Mouse (Mus musculus) embryo, embryonic 11 days (tissue): ENCODE measurements around the gene Klhl2.
A peak's percentile ranks its signal among the peaks of the same experiment; 100 is the strongest.

Experiments
- DNase-seq: peaks from one replicate; pipeline ENCODE4 v3.0.0-alpha.2; 2015

Klhl2 gene

DNA sequence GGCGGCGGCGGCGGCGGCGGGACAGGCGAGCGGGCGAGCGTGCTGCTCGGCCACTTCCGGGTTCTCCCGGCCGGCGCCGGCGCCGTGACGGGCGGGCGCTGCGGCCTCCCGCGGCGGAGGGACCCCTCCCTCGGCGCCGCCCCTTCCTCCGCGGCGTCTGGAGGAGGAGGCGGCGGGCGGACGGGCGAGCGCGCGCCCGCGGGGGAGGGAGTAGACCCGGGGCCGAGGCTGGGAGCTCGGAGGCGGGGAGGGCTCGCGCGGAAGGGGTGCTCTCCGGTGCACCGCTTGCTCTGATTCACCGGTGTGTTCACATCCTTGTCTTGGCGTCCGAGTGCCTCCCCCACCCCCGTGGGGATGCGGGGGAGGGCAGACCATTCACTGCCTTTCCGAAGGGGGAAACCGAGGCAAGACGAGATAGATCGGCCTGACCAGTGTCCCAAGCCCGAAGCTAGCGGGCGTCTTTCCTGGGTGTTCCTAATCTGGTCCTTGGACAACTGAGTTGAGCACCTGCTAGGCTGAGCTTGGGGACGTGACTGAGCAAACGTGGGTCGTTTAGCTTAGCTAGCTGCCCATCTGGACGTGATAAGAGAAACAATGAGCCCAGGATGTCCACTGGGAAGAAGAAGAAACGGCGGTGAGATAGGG, at the start of gene Klhl2:
Gene Klhl2 (minus strand): TSS at position 121 of the 645 bp plus-strand sequence.
- peak; percentile 91 for DNase-seq

DNA sequence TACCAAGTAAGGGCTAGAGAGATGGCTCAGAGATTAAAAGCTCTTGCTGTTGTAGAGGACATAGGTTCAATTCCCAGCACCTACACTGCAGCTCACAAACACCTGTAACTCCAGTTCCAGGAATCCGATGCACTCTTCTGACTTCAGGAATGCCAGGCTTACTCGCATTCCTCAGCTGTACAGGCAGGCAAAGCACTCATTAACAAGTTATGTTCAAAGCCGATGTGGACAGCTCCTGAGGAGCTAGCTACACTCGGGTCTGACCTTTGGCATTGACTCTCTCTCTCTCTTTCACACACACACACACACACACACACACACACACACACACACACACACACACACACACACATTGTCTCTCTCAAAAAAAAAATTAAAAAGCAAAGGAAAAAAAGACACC, 48.9 kb upstream of the Klhl2 start:
- peak; percentile 39 for DNase-seq

DNA sequence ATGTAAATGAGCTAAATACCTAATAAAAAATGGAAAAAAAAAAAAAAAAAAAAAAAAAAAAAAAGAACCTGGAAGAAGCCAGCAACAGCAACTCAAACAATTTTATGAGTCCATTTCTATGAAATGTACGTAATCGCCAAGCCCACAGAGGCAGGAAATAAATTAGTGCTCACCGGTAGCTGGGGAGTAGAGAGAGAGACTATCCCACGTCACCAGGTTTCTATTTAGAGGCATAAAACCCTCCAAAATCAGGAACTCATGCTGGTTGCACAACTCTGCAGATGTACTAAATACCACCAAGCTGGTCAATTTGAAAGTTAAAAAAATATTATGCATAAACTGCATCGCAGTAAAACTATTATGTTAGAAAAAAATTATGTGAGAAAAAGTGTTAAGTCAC, 46.9 kb upstream of the Klhl2 start:
- DNase-seq, result no peak

DNA sequence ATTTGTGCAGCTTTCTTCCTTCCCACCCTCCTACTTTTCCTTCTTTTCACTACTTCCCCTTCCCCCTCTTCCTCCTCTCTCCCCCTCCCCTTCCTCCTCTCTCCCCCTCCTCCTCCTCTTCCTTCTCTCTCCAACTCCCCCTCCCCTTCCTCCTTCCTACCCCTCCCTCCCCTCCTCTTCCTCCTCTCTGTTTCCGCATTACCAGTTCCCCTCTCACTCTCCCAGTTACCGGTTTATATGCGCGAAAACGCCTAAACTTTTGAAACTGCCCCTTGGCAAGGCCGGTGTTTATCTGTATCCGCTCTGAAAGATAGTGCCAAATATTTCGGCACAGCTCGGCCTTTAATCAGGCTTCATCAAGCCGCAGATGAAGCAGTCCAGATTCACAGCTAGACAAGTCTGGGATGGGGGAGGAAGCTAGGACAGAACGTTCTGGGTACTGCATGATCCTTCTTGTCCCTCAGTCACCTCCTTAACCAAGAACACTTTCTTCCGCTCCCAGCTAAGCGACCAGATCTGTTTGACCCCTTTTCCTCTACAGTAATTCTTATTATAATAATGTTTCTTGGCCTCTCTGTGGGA, 30.9 kb upstream of the Klhl2 start:
- no peak for DNase-seq

DNA sequence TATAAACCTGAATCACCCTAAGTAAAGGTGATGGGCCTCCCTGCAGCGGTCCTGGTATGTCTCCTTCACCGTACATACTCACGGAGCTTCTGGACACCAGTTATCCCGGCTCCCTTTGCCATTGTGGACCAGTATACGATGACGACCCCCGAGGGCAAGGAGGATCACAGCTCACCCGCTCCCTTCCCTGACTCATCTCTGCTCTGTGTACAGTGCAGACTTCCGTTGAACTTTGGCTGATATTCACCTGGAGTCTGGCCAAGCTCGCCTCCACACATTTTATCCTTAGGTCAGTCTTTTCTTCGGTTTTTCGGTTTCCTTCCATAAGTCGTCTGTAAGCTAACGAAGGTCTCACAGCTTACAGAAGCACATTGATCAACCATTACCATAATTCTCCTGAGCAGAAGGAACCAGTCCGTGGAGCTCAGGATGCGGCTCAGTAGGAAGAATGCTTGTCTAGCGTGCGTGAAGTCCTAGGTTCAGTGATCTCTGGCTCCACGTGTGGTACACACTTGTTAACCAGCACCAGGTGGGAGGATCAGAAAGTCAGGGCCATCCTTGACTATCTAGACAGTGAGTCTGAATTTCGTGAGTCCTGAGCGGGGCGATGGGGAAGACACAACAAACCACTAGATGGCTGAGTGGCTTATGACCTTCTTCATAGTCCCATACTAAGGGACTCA, 28.0 kb upstream of the Klhl2 start:
- no peak for DNase-seq

DNA sequence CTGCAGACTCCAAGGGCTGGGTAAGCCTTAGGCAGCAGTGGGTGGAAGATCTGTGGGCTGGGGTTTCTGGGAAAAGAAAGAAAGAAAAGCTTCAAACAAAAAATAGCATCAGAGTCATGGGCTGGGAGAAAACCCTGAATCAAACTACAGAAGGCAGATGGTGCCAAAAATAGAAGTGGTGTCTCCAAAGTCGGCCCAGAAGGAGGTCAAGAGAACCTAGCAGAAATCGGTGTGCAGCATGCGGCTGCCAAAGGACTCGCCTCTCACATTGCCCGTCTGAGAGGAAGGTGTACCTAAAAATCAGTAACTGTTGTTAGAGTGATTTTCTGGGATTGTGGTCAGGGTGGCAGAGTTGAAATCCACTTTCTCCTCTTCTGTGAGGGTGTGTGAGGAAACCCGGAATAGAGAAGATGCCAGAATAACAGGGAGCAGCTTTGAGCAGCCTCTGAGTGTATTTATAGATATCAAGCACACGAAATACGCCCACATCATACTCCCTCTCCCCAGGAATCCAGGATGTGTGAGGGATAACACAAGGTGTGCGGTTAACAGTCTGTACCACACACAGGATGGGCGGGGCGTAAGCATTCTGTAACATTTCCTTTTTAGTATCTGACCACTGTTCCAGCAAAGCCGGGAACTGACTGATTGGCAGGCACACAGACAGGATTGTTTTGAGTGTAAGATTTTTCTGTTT, 21.8 kb upstream of the Klhl2 start:
- no peak for DNase-seq

DNA sequence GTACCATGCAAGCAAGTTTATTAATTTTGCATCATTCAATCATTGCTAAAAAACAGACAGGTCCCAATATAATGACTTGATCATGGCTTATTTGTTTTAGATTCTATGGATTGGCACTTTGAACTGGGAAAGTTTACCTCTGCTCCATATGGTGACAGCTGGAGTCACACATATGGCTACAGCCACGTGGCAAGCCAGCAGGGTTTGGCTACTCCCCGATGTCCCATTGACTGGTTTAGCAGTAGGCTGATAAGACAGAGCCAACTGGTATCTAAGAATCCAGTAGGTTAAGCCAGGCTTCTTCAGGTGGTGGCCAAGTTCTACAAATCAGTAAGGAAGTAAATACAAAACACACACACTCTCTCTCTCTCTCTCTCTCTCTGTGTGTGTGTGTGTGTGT, 20.4 kb upstream of the Klhl2 start:
- DNase-seq, result no peak

DNA sequence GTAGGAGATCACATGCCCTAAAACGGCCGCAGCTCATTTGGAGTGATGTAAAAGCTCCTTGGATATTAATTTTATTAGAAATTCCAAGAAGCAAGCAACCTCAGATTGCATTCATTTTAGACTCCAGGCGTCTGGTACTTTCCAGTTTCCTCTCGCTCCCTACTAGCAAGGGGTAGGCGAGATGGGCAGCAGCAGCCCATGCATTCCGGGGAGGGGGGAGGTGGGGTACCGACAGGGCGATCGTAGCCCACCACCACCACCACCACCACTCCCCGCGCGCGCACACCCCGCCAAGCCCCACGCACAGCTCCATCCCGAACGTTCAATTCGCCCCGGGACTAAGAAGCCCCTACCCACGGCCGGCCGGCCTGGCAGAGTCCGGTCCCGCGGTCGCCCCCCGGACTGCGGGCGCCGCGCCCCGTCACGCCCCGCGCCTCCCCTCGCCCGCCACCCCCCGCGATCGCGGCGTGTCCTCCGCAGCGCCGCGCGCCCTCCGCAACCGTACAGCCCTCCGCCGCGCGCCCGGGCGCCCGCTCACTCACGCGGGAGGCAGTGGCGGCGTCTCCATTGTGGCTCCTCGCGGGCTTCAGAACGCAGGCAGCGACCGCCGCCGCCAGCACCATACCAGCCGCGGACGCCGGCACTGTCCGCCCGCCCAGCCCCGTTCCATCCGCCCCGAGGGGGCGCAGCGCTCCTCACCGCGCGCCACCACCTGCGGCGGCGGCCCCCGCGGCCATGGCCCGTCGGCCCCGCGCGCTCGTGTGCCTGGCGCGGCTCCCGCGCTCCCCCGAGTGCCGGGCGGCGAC, 523 bp downstream of the Klhl2 start:
- peak; percentile 53 for DNase-seq

DNA sequence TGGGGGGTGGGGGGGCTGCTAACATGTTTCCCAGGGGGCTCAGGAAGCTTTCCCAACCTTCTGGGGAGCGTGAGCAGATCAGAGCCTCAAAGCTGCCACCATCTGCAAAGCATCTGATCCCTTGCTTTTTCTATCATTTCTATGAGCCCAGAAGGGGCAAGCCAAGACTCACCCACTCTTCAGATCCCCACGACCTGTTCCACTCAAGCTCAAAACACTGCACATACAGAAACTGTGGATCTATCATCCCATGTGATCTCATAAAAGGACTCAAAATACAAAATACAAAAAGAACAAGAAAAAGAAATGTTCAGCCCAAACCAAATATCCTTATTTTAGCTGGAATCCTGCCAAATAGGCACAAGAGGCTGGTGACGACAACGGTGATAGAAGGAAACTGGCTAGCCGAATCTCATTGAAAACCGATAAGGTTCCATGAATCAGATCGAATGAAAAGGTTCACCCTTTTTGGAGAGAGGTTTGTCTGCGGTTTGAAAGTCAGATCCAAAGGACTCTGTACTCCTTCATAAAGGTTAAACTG, 1.5 kb downstream of the Klhl2 start:
- DNase-seq, result no peak

DNA sequence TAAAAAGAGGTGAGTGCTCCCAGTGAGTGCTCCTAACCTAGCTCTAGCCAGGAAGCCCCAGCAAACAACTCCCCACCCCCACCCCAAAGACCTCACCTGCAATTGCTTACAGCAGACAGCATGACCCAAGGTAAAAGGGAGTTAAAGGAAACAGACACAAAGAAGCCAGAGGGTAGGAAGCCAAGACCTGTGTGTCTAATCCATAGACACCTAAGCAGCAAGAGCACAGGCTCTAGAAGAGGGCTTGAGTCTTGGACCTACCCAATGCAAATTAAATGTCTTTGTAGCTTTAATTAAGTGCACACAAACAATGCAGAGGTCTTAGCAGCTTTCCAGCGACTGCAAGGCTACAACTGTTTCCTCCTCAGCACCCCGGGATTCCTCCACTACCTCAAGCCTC, 2.2 kb downstream of the Klhl2 start:
- DNase-seq, result no peak

DNA sequence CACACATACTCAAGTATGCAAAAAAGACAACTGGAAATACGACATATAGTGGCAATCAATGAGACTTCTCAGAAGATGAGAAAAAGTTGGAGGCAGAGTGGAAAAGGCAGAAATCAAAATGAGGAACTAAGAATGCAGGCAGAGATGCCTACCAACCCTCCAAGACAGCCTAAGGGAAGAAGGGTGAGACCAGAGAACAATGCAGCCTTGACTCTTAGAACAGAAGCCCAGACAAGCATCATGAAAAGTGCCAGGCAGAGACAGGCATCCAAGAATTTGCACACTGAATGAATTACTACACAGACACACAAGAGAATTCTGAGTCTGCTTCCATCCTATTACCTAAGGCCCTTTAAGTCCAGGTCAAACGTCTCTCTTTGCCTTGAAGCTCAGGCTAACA, 2.6 kb downstream of the Klhl2 start:
- DNase-seq, result no peak

DNA sequence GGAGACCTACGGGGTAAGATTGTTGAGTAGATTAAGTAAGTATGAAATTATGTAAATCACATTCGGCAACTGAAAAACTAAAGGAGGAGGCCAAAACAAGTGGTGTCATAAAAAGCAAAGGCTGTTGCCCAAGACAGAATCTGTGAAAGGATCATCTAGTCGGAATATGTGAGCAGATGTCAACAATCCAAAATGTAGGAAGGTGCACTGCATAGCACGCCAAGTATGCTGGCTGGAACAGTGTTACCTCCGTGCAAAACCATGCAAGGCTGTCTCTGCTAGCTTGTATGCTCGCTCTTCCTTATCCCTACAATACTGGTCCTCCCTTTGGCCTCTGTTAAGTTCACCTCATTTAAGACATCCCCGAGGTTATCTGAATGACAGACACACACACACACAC, 4.5 kb downstream of the Klhl2 start:
- DNase-seq, result no peak

DNA sequence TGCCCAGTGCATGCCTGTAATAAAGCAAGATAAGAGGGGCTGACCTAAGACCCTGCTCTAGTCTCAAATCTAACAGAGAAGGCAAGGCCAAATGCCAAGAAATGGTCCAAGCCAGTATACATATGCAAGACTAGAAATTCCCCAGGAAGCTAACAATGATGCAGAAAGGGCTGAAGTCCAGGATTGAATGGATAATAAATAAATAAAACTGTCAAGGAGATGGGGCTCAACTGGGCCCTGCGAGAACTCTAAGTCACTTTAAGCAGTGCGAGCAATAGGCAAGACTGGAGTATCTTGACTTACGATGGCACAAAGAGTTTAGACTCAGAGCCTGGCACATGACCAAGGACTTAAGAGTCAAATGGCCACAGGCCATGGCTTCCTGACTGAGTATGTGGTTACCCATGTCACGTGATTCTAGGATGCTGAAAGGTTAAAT, 5.8 kb downstream of the Klhl2 start:
- no peak for DNase-seq

DNA sequence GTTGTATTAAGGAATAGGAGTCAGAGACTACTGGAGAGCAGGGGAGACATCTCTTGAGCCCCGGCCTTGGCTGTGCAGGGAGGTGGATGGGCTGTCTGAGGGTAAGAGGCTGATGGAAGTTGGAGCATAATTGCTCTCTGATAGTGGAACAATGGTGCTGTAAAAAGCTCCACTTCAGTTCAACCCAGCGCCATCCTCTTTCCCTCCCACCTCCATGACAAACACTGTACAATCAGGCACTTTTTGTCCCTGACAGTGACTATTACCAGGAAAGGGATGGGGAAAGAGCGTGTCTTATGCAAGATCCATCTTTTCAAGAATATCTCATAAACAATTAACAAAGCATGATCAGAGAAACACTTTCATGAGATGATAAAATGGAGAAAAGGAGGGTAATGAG, 6.6 kb downstream of the Klhl2 start:
- no peak for DNase-seq

DNA sequence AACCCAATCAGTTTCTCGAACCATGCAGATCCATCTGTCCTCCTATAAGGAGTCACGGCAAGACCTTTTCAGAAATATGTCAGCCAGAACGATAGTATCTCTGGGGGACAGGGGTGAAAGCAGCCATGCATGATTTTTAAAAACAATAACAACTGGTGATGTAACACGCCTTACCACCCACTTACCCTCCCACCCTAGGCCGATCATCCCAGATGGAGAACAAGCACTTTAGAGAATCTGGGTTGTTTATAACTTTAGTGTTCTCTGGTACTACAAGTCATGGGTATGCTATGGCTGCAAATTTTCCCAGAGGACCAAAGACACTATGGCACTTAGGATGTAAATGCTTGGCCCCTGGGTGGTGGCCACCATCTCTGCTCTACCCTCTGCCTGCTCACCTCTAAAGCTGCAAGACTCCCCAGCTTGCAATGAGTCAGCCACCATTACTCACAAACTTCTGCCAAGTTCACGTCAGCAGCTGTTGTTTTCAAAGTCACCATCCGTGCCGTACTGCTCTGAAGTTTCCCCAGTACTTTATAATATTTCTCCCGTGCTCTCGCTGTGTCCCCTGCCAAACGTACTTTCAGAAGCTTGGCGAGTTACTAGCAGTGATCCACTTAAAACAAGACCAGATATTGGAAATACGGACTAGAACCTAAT, 7.9 kb downstream of the Klhl2 start:
- DNase-seq, result no peak

DNA sequence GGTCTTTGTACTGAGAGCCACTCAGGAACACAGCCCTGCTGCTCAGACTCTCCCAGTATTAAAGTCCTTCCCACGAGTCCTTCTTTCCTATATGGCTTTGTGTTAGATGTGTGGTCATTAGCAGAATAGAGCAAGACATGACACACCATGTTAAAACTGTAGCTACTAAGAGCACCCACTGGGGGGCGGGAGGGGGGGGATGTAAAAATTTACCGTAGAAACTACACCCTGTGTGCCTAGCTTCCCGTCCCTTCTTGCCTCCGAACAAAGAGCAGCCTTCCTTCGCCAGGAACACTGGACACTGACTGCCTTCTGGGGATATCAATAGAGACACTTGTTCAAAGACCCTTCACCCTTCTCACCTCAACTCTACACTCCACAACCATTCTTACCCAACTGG, 10.2 kb downstream of the Klhl2 start:
- no peak for DNase-seq

DNA sequence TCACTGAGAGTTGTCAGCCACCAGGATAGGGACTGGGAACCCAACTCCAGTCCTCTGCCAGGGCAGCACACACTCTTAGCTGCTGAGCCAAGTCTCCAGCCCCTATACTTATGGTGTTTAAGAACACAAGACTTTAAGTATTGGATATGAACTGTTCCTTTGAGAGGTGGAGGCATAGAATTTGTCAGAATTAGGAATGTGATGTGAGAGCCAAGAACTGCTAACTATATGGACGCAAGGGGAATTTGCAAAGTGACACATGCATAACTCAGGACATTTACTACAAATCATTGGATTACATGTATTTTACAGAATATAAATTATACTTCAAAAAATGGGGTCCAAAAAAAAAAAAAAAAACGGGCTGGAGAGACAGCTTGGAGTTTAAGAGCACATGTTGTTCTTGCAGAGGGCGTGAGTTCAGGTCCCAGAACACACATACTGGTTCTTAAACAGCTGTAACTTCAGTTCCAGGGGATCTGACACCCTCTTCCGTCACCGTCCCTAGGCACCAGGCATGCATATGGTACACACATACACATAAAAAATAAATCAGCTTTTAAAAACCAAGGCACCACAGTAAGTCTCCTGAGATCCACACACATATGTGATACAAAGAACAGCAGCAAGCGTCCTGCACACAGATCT, 14.2 kb downstream of the Klhl2 start:
- DNase-seq, result no peak

DNA sequence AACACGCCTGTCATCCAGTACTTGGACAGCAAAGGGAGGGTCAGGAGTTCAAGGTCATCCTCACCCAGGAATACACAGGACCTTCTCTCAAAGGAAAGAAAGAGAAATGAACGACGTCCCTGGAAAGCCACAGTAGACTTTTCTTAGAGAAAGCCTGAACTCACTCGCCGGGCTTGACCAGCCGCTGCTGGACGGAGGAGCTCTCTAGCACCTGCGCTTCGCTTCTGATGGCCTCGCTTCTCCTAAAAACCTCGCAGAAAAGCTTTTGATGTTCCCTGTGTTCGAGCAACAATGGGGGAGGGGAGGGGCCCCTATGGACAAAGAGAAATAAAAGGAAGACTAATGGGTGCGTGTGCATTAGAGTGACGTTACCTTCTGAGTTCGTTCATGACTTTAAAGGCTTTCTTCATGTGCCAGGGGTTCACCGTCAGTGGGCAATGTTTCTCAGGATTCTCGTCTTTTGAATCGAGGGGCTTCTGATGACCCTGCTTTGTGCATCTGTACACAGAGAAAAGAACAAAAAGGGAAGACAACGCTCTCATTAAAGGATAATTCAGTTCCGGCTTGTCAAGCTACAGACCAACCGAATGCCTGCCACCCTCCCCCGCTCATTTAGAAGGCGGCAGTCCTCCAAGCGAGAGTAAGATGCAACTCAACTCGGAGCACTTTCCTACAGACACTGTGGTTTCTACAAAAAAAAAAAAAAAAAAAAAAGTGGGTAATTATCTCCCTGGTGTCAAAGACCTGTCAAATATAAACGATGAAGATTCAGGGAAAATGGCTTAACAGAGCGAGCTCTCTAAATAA, 15.5 kb downstream of the Klhl2 start:
- peak; percentile 34 for DNase-seq

DNA sequence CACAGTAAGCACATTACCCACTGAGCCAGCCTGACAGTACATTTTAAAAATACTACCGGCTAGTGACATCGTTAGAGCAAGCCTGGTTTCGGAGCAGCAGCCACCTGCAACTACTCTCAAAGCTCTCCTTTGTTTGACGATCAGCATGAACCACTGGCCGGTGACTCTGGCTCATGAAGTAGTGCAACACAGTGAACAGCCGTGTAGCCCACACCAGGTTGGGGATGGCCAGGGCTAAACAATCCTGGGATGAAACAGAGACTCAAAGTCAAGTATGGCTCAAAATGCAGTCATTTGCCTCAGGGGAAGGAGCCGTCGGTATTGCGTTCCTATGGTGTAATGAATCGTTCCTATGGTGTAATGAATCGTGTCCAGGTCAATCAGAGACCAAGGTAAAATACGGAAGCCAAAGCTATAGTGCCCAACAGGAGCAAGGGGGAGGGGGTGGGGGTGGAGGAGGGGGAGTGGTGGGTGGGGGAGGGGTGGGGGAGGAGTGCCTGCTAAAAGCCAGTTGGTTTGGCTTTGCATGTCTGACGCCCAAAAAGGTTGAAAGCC, 17.2 kb downstream of the Klhl2 start:
- DNase-seq, result no peak

DNA sequence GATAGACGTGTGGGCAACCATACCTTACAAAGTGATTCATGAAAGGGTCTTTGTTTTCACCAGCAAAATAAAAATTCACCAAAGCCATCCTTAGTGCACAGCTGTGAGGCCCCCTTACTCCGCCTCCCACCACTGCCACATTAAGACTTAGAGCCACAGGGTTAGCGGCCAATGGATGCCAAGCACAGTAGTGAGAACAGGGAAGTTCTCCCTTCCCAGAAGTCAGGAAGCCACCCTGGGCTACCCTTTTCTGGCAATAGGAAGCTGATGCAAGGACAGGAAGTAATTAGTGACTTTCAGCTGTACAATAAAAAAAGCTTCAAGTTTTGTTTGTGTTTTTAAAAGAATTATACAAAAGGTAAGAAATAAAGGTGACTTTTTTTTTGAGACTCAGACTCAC, 18.2 kb downstream of the Klhl2 start:
- DNase-seq, result no peak
